Mouse (Mus musculus): ENCODE measurements around the gene Ctr9. TPM values are rescaled to one million over a fixed set of nuclear protein-coding genes. Genes with fewer than 3 reads are reported as not detected.

Gene Ctr9
- polyA plus RNA-seq (2014; fragmentation: Illumina TruSeq; extraction: RNeasy Lipid Tissue Mini Kit (QIAGEN cat#74804); ENCODE audit: low read depth, low replicate concordance), result 14.2 TPM

GRCm38 (mm10) chr7:111028281-111029045, at the start of gene Ctr9:
TSS of gene Ctr9 (plus strand) at chr7:111028951.

DNA sequence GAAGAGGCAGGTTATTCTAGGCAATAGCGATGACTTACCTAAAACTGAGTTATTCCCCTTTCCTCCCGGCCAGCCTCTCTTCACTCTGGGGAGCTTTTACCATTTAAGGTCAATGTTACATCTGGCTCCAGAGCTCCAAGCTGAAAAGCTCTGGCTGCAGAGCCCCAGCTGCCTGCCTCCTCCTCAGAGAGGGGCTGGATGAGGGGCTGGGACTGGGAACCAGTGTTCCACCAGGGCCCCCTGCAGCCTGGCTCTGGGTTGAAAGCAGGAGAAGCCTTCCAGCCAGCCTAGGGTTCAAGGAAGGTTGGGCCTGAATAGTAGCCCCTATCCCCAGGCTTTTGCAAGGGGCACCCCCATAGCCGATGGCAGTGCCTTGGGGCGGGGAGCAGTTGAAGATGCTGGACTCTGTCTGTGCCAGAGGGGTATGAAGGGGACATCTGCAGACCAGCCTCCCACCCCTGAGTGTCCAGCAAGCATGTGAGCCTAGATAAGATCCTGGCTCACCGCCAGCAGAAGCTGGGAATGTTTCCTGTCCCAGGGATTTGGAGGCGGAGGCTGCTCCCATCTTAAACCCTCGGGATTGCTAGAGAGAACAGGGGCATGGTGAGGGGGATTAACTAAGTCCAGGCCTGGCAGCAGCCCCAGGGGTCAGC, 46.6 kb upstream of the Ctr9 start, which contains the start of gene Mrvi1:
Gene Mrvi1, minus strand, starts transcription at position 409 of the 653 bp plus-strand sequence.

GRCm38 (mm10) chr7:111082822-111083732, 54.3 kb downstream of the Ctr9 start, which contains the start of gene Eif4g2:
TSS of gene Eif4g2 (minus strand) at chr7:111083030.

Other genes with a start within 250 kb of the Ctr9 start
- 28.9 TPM for gene Rnf141, start 184.5 kb upstream of the Ctr9 start, polyA plus RNA-seq (2014; fragmentation: Illumina TruSeq; extraction: RNeasy Lipid Tissue Mini Kit (QIAGEN cat#74804); ENCODE audit: low read depth, low replicate concordance)
- 21.9 TPM for gene Lyve1, start 165.7 kb upstream of the Ctr9 start, polyA plus RNA-seq (2014; fragmentation: Illumina TruSeq; extraction: RNeasy Lipid Tissue Mini Kit (QIAGEN cat#74804); ENCODE audit: low read depth, low replicate concordance)
- 18.1 TPM for gene Mrvi1, start 46.5 kb upstream of the Ctr9 start, polyA plus RNA-seq (2014; fragmentation: Illumina TruSeq; extraction: RNeasy Lipid Tissue Mini Kit (QIAGEN cat#74804); ENCODE audit: low read depth, low replicate concordance)
- 594 TPM for gene Eif4g2, start 54.1 kb downstream of the Ctr9 start, polyA plus RNA-seq (2014; fragmentation: Illumina TruSeq; extraction: RNeasy Lipid Tissue Mini Kit (QIAGEN cat#74804); ENCODE audit: low read depth, low replicate concordance)